Mouse (Mus musculus) G1E (cell line): ENCODE results near the gene Agfg1. TPM values are rescaled to one million over a fixed set of nuclear protein-coding genes. Genes with fewer than 3 reads are reported as not detected.

Source experiments
- ATAC-seq: 2 replicates; pipeline ENCODE4 v1.8.0; 2016; ENCODE audit warnings: mild to moderate bottlenecking; ENCODE audit not compliant: insufficient number of reproducible peaks, poor library complexity, low FRiP score, severe bottlenecking; ENCODE audit errors: extremely low read depth
- DNase-seq: peaks from one replicate; pipeline ENCODE4 v3.0.0; 2012; ENCODE audit warnings: low spot score
- H3K27me3 ChIP-seq: 2 replicates; pipeline ENCODE4 v1.6.1; 2012; ENCODE audit warnings: mild to moderate bottlenecking, low read length, inconsistent platforms; ENCODE audit not compliant: insufficient read depth
- H3K36me3 ChIP-seq: replicated peaks from 2 replicates; pipeline ENCODE3; 2012; ENCODE audit warnings: mild to moderate bottlenecking, inconsistent platforms
- H3K4me1 ChIP-seq: 2 replicates; pipeline ENCODE4 v1.6.1; 2012; ENCODE audit warnings: low read depth, low read length, inconsistent platforms, mixed read lengths; ENCODE audit not compliant: insufficient read depth
- H3K4me3 ChIP-seq: 2 replicates; pipeline ENCODE4 v1.5.1; 2012; ENCODE audit warnings: low read depth, mild to moderate bottlenecking, inconsistent platforms, low read length, moderate library complexity, mixed read lengths
- H3K9me3 ChIP-seq: replicated peaks from 2 replicates; pipeline ENCODE4 v1.6.1; 2012; ENCODE audit warnings: inconsistent platforms
- CTCF ChIP-seq: IDR thresholded peaks from 2 replicates; pipeline ENCODE4 v1.5.1; 2012; ENCODE audit warnings: low read depth, low read length, inconsistent platforms, mixed read lengths
- GATA1 ChIP-seq: IDR thresholded peaks from 2 replicates; pipeline ENCODE4 v1.6.1; 2012; ENCODE audit warnings: borderline replicate concordance, low read length, inconsistent platforms, mixed read lengths
- GATA2 ChIP-seq: IDR thresholded peaks from 2 replicates; pipeline ENCODE4 v1.6.1; 2012; ENCODE audit warnings: low read depth, low read length, inconsistent platforms, borderline replicate concordance
- POLR2AphosphoS5 ChIP-seq: IDR thresholded peaks from 2 replicates; pipeline ENCODE4 v1.6.1; 2012; ENCODE audit warnings: low read depth, low read length, inconsistent platforms; ENCODE audit not compliant: insufficient replicate concordance
- TAL1 ChIP-seq: conservative IDR thresholded peaks from 2 replicates; pipeline ENCODE4 v1.6.1; 2012; ENCODE audit warnings: low read depth, low read length, inconsistent platforms, mixed read lengths
- polyA plus RNA-seq: library from polyadenylated mRNA; stranded (reverse); fragments of >175 nt; gene quantifications from 2 replicates; pipeline ENCODE4 v1.2.3, GENCODE M21; 2012
- total RNA-seq, 2 experiments: library from RNA; stranded (forward) in 1 of 2; stranded (reverse) in 1 of 2; fragments of 200-1000 nt in 1 of 2; fragments of >200 nt in 1 of 2; fragmentation: Nextera tagmentation in 1 of 2; gene quantifications; 2 replicates each; pipeline ENCODE4 v1.2.3; 2014 to 2017

The Agfg1 gene
- total and polyA plus RNA-seq, 3 experiments = 30.4 to 306 (median 135) TPM

DNA sequence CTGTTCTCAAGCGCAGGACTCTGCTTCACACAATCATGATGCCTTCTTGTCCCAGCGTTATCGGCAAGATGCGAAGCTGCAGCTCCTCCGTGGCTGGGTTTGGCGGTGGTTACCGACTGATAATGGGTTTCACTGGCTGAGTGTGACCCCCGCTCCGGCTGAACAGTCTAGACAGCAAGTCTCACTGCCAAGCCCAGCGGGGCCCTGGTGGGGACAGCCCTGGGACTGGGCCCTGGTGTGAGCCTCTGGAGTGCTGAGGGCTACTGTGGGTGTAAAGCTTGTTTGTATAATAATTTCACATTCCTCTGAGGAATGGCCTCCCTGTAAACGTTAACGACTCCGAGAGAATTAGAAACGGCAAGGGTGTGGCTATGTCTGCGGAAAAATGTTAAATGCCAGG lies 19.1 kb upstream of the Agfg1 start:
- Histone ChIP-seq H3K27me3 (no peaks in the 10 kb centered on the region), H3K9me3 (no peaks in the 10 kb centered on the region), H3K4me3 (peak overlapping the region; percentile 67; the same call in 1 of the 2 replicates), H3K4me1 (peaks cover 82% of the 10 kb centered on the region), H3K36me3 (no peaks in the 10 kb centered on the region)
- TF ChIP-seq CTCF (no peak), TAL1 (0 out of 2 replicates have a peak, but pooled peaks have one; percentile 9)
- ATAC-seq = peak; percentile 42
- peak; percentile 17 for DNase-seq

DNA sequence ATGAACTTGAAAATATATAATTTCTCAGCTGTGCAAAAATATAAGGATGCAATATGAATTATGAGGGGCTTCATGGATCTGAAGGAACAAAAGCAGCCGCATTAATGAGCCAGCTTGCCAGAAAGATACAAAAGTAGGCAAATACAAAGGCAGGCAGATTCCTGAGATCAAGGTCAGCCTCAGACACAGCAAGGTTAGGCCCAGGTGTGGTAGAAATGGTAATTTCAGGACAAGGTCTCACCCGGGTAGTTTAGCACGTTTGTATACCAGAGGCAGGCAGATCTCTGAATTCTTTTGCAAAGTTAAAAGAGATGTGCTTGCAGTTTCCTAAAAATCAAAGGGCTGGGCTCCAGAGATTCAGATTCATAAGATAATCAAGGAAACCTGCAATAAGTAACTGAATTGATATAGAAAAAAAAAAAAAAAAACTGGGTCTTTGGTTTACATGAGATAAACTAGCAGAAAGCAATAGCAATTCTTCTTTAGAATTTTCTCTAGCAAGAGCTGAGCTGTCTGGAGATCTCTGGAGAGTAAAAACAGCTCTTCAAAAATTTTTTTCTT lies 18.6 kb upstream of the Agfg1 start:
- H3K4me1 ChIP-seq = peaks cover 82% of the 10 kb centered on the region
- no peaks in the 10 kb centered on the region for H3K36me3 ChIP-seq
- ATAC-seq (no peak), DNase-seq (no peak)
- H3K27me3 ChIP-seq = no peaks in the 10 kb centered on the region
- no peaks in the 10 kb centered on the region for H3K9me3 ChIP-seq
- H3K4me3 ChIP-seq = peak overlapping the region; percentile 67; the same call in 1 of the 2 replicates
- TF ChIP-seq GATA2 = no peak
- no peak for TF ChIP-seq CTCF
- no peak for TF ChIP-seq GATA1

DNA sequence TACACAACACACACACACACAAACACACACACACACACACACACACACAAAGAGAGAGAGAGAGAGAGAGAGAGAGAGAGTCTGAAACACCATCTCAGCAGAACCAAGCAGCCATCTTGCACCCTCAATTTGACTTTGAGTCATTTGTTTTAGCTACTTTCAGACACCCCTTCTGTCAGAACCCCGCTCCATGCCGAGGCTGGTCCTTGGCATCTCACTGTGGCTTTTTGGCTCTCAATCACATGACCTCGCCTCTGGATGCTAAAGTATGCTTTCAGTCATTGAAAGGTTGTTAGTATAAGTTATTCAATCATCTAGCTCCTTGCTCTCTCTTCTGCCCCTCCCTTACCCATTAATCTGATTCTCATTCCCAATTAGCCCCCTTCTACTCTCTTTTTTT lies 17.4 kb upstream of the Agfg1 start:
- DNase-seq = no peak
- no peak overlapping the region for H3K4me3 ChIP-seq
- no peaks in the 10 kb centered on the region for H3K36me3 ChIP-seq
- H3K4me1 ChIP-seq = peaks cover 82% of the 10 kb centered on the region
- no peaks in the 10 kb centered on the region for H3K27me3 ChIP-seq
- no peak for ATAC-seq
- H3K9me3 ChIP-seq = no peaks in the 10 kb centered on the region
- no peak for TF ChIP-seq GATA2
- no peak for TF ChIP-seq GATA1
- TF ChIP-seq TAL1 = no peak
- TF ChIP-seq CTCF = no peak
- TF ChIP-seq POLR2AphosphoS5 = no peak

DNA sequence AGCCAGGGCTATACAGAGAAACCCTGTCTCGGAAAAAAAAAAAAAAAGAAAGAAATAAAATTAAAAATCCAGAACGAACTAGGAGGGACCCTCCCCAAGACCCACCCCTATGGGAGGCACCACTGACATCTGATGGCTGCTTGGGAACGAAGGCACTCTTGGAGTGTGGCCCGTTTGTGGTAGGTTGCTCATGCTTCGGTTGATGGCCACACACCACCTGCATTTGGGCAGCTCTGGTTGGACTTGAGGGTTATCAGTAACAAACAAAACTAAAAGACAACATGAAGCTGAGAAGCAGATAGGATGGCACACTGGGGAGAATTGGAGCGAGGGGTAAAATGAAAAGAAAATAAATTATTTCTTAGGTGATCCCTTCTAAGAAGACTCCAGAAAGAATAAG lies 15.1 kb upstream of the Agfg1 start:
- Histone ChIP-seq H3K4me1 (peaks cover 84% of the 10 kb centered on the region), H3K27me3 (no peaks in the 10 kb centered on the region), H3K4me3 (peak overlapping the region; percentile 55; the same call in 1 of the 2 replicates), H3K36me3 (no peaks in the 10 kb centered on the region), H3K9me3 (no peaks in the 10 kb centered on the region)
- DNase-seq (no peak), ATAC-seq (peak; percentile 16; the same call in 1 of the 2 replicates)
- no peak for TF ChIP-seq GATA1
- no peak for TF ChIP-seq POLR2AphosphoS5
- TF ChIP-seq GATA2 = no peak
- no peak for TF ChIP-seq CTCF
- no peak for TF ChIP-seq TAL1

DNA sequence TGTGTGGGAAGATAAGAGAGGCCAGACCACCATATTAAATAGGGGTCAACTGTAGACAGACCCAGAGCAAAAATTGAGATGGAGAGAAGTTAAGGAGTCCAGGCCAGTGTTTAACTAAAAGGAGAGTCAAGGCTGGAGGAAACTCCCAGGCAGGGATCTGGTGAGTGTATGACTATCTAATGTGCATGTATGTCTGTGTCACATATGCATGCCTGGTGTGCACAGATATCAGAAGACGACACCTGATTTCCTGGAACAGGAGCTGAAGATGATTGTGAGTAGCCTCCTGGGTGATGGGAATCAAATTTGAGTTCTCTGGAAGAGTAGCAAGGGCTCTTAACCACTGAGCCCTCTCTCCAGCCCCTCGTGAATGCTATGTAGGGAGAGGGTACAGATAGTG lies 14.0 kb upstream of the Agfg1 start:
- Histone ChIP-seq H3K9me3 (no peaks in the 10 kb centered on the region), H3K36me3 (no peaks in the 10 kb centered on the region), H3K4me3 (peak overlapping the region; percentile 7; the same call in 1 of the 2 replicates), H3K4me1 (peaks cover 77% of the 10 kb centered on the region), H3K27me3 (no peaks in the 10 kb centered on the region)
- peak; percentile 53 for DNase-seq
- ATAC-seq = peak; percentile 69
- TF ChIP-seq TAL1 = peak; percentile 87
- no peak for TF ChIP-seq POLR2AphosphoS5
- TF ChIP-seq GATA1 = no peak
- no peak for TF ChIP-seq CTCF
- no peak for TF ChIP-seq GATA2

DNA sequence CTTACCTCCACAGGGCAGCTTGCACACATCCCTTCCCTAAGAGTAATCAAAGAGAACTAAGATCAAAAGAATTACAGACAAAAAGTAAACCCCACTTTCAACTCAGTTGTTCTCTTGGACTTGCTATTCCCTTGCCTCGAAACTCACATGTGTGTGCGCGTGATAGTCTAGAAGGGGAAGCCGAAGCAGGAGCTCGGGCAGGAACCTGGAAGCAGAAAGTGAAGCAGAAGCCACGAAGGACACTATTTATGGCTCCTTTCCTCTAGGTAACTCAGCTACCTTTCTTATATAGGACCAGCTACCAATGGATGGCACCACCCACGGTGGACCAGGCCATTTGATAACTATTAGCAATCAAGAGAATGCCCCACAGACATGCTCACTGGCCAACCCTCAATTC lies 13.5 kb upstream of the Agfg1 start:
- peaks cover 76% of the 10 kb centered on the region for H3K4me1 ChIP-seq
- DNase-seq (no peak), ATAC-seq (no peak)
- H3K4me3 ChIP-seq = no peak overlapping the region; the same call in 1 of the 2 replicates
- H3K27me3 ChIP-seq = no peaks in the 10 kb centered on the region
- H3K9me3 ChIP-seq = no peaks in the 10 kb centered on the region
- no peaks in the 10 kb centered on the region for H3K36me3 ChIP-seq
- TF ChIP-seq CTCF = no peak
- no peak for TF ChIP-seq GATA1
- no peak for TF ChIP-seq POLR2AphosphoS5
- no peak for TF ChIP-seq GATA2

DNA sequence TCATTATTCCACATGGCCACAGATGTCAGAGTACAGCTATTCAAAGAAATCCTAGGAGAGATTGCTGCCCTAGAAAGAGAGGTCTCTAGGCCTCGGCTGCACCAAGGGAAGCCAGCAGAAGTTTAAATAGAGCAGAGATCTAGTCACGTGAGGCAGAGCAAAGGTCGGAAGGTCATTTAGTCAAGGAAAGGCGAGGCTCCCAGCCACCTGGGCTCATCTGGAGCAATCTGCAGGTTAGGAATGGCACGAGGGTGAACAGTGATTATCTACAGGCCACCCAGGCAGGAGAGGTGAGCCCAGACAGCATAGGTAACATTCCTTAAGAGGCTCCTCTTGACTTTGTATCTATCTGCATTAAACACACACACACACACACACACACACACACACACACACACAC lies 12.4 kb upstream of the Agfg1 start:
- no peak for DNase-seq
- Histone ChIP-seq H3K9me3 (no peaks in the 10 kb centered on the region), H3K27me3 (no peaks in the 10 kb centered on the region), H3K4me3 (no peak overlapping the region), H3K4me1 (peaks cover 83% of the 10 kb centered on the region), H3K36me3 (no peaks in the 10 kb centered on the region)
- no peak for ATAC-seq
- TF ChIP-seq GATA1 (no peak), POLR2AphosphoS5 (no peak), TAL1 (no peak), GATA2 (no peak), CTCF (no peak)
